Mouse (Mus musculus) effector memory CD4-positive, alpha-beta T cell, adult 7 months (primary cell): ENCODE results near the gene Gm2042. TPM values are rescaled to one million over a fixed set of nuclear protein-coding genes. Genes with fewer than 3 reads are reported as not detected.

Experiments
- polyA plus RNA-seq: library from polyadenylated mRNA; unstranded; fragments of 100-300 nt; shearing (Covaris generic); gene quantifications from one replicate; pipeline ENCODE4 v1.2.1, GENCODE M21; 2017

Gene Gm2042
- not detected for polyA plus RNA-seq

DNA sequence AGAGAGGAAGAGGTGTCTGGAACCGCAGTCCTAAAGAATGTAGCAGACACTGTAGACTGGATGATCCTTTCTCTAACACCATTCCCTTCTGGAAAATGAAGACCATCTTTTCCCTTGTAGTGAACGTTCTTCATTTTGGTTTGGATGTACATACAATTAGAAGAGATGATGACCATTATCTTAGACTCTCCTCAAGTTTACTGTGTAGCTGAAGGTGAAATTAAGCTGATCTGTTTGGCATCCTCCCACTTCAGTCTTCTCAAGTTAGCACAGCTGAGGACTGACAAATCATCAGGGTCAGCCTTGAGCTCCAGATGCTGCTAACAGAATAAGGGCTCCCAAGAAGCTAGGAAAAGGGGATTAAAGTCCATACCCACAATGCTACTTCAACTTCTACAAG lies at the start of gene Gm2042:
Gene Gm2042 (plus strand): TSS at position 301 of the 400 bp plus-strand sequence.

DNA sequence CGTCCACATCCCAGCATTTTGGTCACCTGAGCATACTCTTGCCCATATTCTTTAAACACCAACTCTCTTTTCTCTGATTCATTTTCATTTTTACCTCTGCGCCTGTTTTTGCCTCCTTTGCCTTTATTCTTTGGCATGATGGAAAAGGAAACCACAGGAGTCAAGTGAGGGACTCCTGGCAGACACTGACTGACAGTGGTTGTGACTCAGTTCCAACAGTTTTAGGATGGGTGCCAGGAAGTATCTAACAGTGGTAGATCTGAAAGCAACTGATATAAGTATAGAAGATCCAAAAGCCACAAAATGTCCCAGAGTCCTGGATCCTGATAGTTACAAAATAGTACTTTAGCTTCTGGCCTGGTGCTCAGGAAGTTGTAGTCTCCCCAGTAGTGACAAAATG lies 34.2 kb upstream of the Gm2042 start, which contains the start of gene Gm2035:
Gene Gm2035 (minus strand): TSS at position 137 of the 400 bp plus-strand sequence.

Other genes with a start within 250 kb of the Gm2042 start
- not detected for gene Gm21319, start 178.3 kb upstream of the Gm2042 start, polyA plus RNA-seq
- 1.2 TPM for gene Gm21936, start 158.6 kb upstream of the Gm2042 start, polyA plus RNA-seq
- gene BB287469, start 137.5 kb upstream of the Gm2042 start, polyA plus RNA-seq = 1.1 TPM
- gene Gm2001, start 111.7 kb upstream of the Gm2042 start, polyA plus RNA-seq = 0.95 TPM
- not detected for gene Gm2016, start 80.0 kb upstream of the Gm2042 start, polyA plus RNA-seq
- gene Gm2022, start 58.7 kb upstream of the Gm2042 start, polyA plus RNA-seq = not detected
- gene Gm2035, start 34.2 kb upstream of the Gm2042 start, polyA plus RNA-seq = not detected
- not detected for gene Gm2075, start 57.8 kb downstream of the Gm2042 start, polyA plus RNA-seq
- gene Gm6803, start 64.7 kb downstream of the Gm2042 start, polyA plus RNA-seq = not detected
- gene Gm2056, start 72.9 kb downstream of the Gm2042 start, polyA plus RNA-seq = not detected
- gene Gm16368, start 129.6 kb downstream of the Gm2042 start, polyA plus RNA-seq = not detected
- gene Gm10436, start 228.0 kb downstream of the Gm2042 start, polyA plus RNA-seq = not detected